Mouse (Mus musculus) effector memory CD4-positive, alpha-beta T cell, adult 7 months (primary cell): Measurements from ENCODE around the gene Vmn1r12. TPM values are rescaled to one million over a fixed set of nuclear protein-coding genes. Genes with fewer than 3 reads are reported as not detected.

ENCODE experiments used
- polyA plus RNA-seq: library from polyadenylated mRNA; unstranded; fragments of 100-300 nt; shearing (Covaris generic); gene quantifications from one replicate; pipeline ENCODE4 v1.2.1, GENCODE M21; 2017

The Vmn1r12 gene
- 0.37 TPM for polyA plus RNA-seq

GRCm38 (mm10) chr6:57156619-57157018 lies at the start of gene Vmn1r12:
Gene Vmn1r12, plus strand, starts transcription at chr6:57156919.

DNA sequence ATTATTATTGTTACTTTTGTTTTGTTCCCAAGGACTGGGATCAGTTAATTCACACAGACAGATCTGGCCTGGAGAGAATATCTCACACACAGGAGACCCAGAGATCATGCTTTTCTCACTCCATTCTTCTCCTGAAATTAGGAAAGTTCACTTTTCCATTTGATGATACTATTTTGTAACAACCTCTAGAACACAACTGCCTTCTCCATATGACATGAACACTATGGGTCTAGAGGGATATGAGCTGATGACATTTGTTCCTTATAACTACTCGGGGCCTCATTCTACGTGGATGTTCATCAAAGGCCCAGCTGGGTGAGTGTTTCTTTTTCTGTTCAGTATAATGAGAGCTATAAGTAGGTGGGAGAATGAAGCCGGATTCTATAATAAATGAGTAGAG lies 47.6 kb upstream of the Vmn1r12 start, which contains the start of gene Vmn1r10:
Gene Vmn1r10 (plus strand): TSS at position 301 of the 400 bp plus-strand sequence.

GRCm38 (mm10) chr6:57133155-57133554 lies 23.6 kb upstream of the Vmn1r12 start, which contains the start of gene Vmn1r11:
Gene Vmn1r11, plus strand, starts transcription at chr6:57133455.

DNA sequence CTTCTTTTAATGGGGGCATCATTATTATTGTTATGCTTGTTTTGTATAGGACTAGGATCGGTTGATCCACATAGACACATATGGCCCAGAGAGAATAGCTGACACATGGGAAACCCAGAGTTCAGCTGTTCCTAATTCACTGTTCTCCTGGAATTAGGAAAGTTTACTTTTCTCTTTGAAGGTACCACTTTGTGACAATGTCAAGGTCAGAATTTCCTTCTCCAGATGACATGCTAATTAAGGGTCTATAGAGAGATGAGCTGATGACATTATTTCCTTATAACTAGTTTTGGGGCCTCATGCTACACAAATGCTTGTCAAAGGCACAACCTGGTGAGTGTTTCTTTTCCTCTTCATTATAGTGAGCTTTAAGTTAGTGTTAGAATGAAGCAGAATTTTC lies 46.3 kb downstream of the Vmn1r12 start, which contains the start of gene Vmn1r13:
Gene Vmn1r13 (plus strand): TSS at position 301 of the 400 bp plus-strand sequence.

Other genes starting within 250 kb of the Vmn1r12 start
- 51.0 TPM for gene Nt5c3, start 233.0 kb upstream of the Vmn1r12 start, polyA plus RNA-seq
- not detected for gene Vmn1r4, start 232.9 kb upstream of the Vmn1r12 start, polyA plus RNA-seq
- not detected for gene Vmn1r5, start 186.6 kb upstream of the Vmn1r12 start, polyA plus RNA-seq
- gene Vmn1r6, start 159.7 kb upstream of the Vmn1r12 start, polyA plus RNA-seq = 0.07 TPM
- not detected for gene Vmn1r7, start 131.6 kb upstream of the Vmn1r12 start, polyA plus RNA-seq
- gene Vmn1r8, start 124.6 kb upstream of the Vmn1r12 start, polyA plus RNA-seq = not detected
- not detected for gene Vmn1r9, start 90.1 kb upstream of the Vmn1r12 start, polyA plus RNA-seq
- not detected for gene Vmn1r10, start 47.5 kb upstream of the Vmn1r12 start, polyA plus RNA-seq
- gene Vmn1r11, start 23.5 kb upstream of the Vmn1r12 start, polyA plus RNA-seq = 0.16 TPM
- gene Vmn1r13, start 46.4 kb downstream of the Vmn1r12 start, polyA plus RNA-seq = 1.1 TPM
- not detected for gene Vmn1r14, start 74.8 kb downstream of the Vmn1r12 start, polyA plus RNA-seq
- not detected for gene Vmn1r15, start 101.0 kb downstream of the Vmn1r12 start, polyA plus RNA-seq
- not detected for gene Vmn1r16, start 172.6 kb downstream of the Vmn1r12 start, polyA plus RNA-seq
- not detected for gene Vmn1r17, start 206.8 kb downstream of the Vmn1r12 start, polyA plus RNA-seq
- gene Vmn1r18, start 238.9 kb downstream of the Vmn1r12 start, polyA plus RNA-seq = not detected
- not detected for gene Vmn1r19, start 246.9 kb downstream of the Vmn1r12 start, polyA plus RNA-seq